Mouse (Mus musculus): ENCODE results near the gene Ttc28.

Ttc28 gene

DNA sequence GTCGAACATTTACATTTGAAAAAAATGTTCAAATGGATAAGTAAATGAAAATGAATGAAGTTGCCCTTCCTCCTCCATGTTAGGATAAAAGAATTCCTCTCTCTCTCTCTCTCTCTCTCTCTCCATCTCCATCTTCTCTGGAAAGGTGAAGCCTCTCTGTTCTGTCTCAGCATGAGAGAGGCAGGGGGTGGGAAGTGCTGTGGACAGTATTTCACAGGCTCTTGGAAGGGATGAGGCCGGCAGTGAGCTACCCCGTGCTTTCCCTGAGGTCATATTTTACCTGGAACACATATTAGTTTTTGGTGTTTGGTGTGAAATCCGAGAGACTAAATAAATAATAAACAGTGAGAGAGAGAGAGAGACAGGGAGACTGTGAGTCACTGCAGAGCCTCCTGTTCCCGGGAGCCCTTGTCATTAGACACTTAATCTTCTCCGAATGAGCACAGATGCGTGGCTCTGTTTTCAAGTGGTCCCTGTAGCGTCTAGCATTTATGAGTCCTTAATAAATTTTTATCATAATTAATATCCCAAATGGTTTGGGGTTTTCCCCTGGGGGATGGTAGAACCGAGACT is 284.8 kb downstream of the Ttc28 start:
- no peak for DNase-seq (ENCODE audit: low spot score in 2 of 2)

GRCm38 (mm10) chr5:111170383-111170782 is 290.8 kb downstream of the Ttc28 start:
- DNase-seq (ENCODE audit: low spot score in 2 of 2), result no peak

GRCm38 (mm10) chr5:111175410-111175809 is 295.8 kb downstream of the Ttc28 start:
- DNase-seq (ENCODE audit: low spot score in 2 of 2), result no peak

GRCm38 (mm10) chr5:111175842-111176241 is 296.2 kb downstream of the Ttc28 start:
- DNase-seq (ENCODE audit: low spot score in 2 of 2), result no peak

DNA sequence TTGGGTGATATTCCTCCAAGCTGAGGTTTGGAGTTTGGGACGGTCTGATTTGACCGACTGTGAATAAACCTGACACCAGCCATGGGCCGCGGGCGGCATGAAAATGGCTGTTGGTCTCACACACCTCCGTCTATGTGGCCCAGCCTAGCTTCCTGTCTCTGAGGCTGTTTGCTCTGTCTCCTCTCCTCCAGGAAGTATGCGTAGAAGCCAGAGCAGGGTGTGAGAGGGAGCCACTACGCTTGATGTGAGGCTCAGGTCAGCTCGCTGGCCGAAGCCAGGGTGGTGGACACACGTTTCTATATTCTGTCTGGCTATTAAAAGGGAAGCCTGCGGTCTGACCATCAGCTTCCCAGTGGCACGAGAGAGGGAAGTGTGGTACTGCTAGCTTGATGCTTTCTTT is 296.8 kb downstream of the Ttc28 start:
- no peak for DNase-seq (ENCODE audit: low spot score in 2 of 2)

GRCm38 (mm10) chr5:111178324-111179076 is 298.9 kb downstream of the Ttc28 start:
- DNase-seq (ENCODE audit: low spot score in 2 of 2), result peak; percentile 62 to 77

DNA sequence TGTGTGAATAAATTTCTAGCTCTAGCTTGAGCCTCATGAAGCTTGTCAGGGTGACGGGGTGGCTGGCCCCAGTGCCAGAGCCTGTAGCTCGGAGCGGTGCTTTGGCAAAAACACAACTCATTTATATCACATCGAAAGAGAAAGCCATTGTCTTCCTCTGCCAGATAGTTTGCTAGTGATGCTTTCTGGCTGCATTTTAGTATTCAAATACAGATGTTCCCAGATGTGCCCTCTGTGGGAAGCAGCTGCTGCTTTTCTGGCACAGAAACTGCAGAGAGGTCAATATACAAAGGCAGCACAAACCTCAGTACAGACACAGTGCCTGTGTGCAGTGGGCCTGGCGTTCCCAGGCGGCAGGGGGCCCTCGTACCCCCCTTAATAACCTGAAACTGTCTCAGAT is 300.0 kb downstream of the Ttc28 start:
- no peak for DNase-seq (ENCODE audit: low spot score in 2 of 2)

DNA sequence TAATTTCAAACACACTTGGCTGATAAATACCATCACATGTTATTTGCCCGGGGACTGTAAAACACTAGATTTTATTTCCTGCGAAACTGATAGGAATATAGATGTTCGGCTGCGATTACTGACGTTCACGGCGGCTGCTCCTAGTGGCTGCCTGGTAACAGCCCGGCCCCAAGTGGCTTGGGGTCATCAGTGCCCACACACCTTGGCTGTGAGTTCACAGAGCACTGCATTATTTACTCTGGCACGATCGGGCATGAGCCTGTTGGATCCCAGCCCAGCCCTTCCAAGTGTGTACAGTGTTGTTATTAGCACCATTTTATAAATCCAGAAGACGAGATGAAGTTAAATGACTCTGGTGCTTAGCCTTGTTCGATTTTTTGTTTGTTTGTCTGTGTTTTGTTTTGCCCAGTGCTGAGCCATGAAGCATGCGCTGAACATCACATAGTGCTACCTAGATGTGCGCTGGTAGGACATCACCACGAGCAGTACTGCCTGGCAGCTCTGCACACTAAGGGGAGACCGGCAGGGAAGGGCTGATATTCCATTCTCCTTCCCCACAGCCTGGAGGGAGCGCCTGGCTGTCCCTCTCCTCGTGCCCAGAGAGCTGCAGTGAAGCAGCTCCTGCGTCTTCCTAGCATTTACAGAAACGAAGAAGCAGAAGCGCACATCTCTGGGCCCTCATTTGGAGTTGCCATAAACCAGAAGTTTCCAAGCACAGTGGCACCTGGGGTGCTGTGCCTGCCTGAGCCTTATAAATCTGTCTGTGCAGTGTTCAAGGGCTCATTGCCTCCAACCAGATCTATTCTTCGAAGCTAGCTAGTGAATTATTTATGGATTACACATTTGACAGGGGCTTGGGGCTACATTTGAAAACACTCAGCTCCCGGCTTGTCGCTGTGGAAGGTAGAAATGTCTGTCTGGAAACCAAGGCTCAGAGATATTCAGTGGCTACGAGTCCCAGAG is 300.8 kb downstream of the Ttc28 start:
- no peak for DNase-seq (ENCODE audit: low spot score in 2 of 2)

DNA sequence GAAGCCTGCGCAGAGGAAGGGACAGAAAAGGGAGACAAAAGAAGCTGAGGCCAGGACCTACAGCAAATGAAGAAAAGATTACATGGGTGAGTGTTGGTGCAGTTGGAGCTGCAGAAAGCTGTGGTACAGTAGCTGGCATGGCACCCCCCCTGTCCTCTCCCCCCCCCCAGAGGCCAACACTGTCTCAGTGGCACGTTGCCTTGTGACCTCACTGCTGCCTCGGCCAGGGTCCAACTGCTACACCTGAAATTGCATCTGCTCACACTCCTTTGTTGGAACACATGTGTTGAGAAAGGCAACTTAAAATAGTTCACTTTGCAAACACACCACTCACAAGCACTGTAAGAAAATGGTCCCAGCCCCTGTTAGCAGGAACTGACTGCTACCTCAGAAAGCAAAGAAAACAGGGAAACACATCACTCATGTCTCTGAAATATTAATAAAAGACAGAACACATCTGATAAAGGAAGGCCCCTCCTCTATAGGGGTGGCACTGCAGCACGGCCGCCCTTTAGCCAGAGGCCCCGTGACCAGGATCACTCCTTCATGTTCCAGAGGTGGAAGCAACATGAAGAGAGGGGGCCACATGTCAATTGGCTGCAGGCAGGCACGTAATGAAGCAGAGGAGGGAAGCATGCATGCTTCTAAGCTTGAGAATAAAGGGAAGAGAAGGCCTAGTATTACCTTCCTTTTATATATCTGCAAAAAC is 301.8 kb downstream of the Ttc28 start:
- no peak for DNase-seq (ENCODE audit: low spot score in 2 of 2)

GRCm38 (mm10) chr5:111186600-111186999 is 307.0 kb downstream of the Ttc28 start:
- DNase-seq (ENCODE audit: low spot score in 2 of 2), result no peak

DNA sequence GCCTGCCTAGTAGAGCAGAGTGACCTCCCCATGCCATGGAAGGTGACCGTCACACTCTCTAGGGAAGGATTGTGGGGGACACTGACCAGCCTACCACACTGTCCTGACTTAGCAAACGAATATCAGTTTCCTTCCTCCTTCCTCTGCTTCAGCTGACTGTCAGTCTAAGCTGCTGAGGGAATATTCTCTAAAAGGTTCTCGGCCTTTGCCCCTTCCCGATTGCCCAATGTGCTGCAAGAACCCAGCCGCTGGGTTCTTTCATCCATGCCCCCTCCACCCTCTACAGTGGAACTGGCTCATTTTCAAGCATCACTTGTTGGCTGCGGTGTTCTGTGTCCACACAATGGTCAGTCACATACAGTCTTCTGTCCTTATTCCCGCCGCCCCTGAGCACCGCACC is 312.4 kb downstream of the Ttc28 start:
- DNase-seq (ENCODE audit: low spot score in 2 of 2), result no peak

DNA sequence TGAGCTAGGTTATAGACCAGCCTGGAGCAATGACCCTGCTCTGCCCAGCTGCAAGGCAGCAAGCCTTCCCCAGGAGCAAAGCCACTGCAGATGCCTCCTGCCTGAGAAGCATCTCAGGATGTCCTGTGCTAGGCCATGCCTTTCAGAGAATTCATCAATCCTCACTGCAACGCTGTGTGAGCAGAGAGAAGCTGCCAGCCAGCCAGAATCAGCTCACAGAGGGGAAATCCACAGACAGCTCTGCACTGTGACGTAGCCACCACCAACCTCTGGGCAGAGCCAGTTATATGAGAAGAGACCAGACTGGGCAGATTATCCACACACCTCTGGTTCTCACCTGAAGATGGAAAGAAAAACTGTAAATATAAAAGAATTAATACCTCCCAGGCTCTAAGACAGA is 315.2 kb downstream of the Ttc28 start:
- DNase-seq (ENCODE audit: low spot score in 2 of 2), result no peak

GRCm38 (mm10) chr5:111195488-111196485 is 316.2 kb downstream of the Ttc28 start:
- no peak for DNase-seq (ENCODE audit: low spot score in 2 of 2)

DNA sequence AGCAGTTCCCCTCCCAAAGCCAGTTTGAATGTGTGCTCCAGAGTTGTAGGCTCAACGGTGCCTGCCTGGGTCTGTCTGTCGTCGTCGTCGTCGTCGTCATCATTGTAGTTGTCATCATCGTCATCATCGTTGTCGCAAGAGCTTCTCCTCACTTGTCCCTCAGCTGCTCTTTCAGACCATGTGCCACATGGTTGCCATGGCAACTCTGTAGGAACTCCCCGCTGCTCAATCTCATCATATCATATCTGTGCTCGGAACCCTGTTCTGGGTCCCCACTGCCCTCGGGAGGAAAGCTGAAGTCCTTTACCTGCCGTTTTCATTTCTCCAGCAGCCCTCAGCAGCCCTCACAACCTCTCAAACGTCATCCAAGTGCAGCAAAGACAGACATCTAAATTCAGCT is 318.1 kb downstream of the Ttc28 start:
- DNase-seq (ENCODE audit: low spot score in 2 of 2), result no peak

- no peak for DNase-seq (ENCODE audit: low spot score in 2 of 2)
Measured at GRCm38 (mm10) chr5:111200167-111200840, 320.7 kb downstream of the Ttc28 start.

GRCm38 (mm10) chr5:111200915-111201610 is 321.5 kb downstream of the Ttc28 start:
- no peak for DNase-seq (ENCODE audit: low spot score in 2 of 2)

DNA sequence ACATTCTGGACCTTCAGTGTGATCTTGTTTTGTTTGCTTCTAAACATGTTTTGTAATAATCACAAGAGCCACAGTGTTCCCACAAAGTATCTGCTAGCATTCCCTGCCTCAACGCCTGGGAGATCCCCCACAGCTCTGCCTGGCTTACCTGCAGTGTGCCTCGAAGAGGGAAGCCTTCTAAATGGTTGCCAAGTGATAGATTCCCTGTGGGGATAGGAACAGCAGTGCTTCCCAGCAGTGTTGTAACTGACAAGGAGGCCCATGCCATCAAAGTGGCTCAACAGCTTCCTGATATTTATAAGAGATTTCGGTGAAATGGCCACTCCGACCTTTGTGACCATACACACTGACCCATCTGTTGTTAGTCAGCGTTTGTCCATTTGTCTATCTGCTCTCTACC is 324.6 kb downstream of the Ttc28 start:
- DNase-seq (ENCODE audit: low spot score in 2 of 2), result no peak

DNA sequence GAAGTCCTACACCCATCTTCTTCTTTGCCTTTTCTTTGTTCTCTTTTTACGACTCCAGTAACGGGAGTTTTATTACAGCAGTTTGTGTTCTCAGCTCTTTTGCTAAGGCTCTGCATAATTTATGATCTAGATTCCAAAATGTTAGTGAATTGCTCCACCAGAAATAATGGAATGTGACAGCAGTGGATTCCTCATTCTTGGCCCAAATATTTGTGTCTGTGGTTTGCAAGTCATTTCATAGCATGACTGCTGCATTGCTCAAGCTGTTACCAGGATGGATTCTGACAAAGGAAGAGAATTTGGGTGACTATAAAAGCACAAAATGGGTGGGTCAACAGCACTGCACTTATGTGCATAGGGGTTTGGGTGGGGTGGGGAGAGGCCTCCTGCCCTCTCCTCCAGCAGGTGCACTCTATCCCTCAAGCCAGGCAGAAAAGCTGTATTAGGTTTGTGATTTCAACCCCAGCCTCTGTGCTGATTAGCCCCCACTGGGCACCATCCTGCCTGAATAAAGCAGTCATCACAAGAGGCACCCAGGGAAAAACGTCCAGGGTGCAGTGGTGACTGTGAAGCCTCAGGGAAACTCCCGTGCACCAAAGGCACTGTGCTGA is 325.5 kb downstream of the Ttc28 start:
- no peak for DNase-seq (ENCODE audit: low spot score in 2 of 2)

- no peak for DNase-seq (ENCODE audit: low spot score in 2 of 2)
Measured at GRCm38 (mm10) chr5:111205817-111206216, 326.2 kb downstream of the Ttc28 start.
